Mouse (Mus musculus) embryonic facial prominence, embryonic 10.5 days (tissue): ENCODE data around the gene Zfp217. TPM values are rescaled to one million over a fixed set of nuclear protein-coding genes. Genes with fewer than 3 reads are reported as not detected.

Experiments
- DNase-seq: peaks from one replicate; pipeline ENCODE4 v3.0.0-alpha.2; 2017; ENCODE audit warnings: low spot score
- H3K27ac ChIP-seq: fragments of 300-500 bp; sonication (generic); replicated peaks from 2 replicates; pipeline ENCODE4 v1.5.1; 2016; ENCODE audit warnings: mild to moderate bottlenecking
- H3K27me3 ChIP-seq: fragments of 300-500 bp; sonication (generic); replicated peaks from 2 replicates; pipeline ENCODE4 v1.6.1; 2016; ENCODE audit warnings: low read depth, mild to moderate bottlenecking; ENCODE audit not compliant: poor library complexity, severe bottlenecking
- H3K36me3 ChIP-seq: fragments of 300-500 bp; sonication (generic); replicated peaks from 2 replicates; pipeline ENCODE4 v1.6.1; 2016; ENCODE audit warnings: mild to moderate bottlenecking, moderate library complexity
- H3K4me1 ChIP-seq: fragments of 300-500 bp; sonication (generic); 2 replicates; pipeline ENCODE4 v1.6.1; 2016
- H3K4me3 ChIP-seq: fragments of 300-500 bp; sonication (generic); 2 replicates; pipeline ENCODE4 v1.5.1; 2016; ENCODE audit warnings: mild to moderate bottlenecking, moderate library complexity
- H3K9me3 ChIP-seq: fragments of 300-500 bp; sonication (generic); 2 replicates; pipeline ENCODE4 v1.6.1; 2016; ENCODE audit warnings: mild to moderate bottlenecking
- WGBS: fragments of 180-500 bp; shearing (Covaris S2); methylation state at CpG from one replicate; pipeline ENCODE4 v1.1.7; 2016; 5-methylcytosine and 5-hydroxymethylcytosine counted together
- polyA plus RNA-seq: library from polyadenylated mRNA; unstranded; fragments of >200 nt; fragmentation: Nextera tagmentation; extraction: Ambion mirVana; gene quantifications from 2 replicates; pipeline ENCODE4 v1.2.1, GENCODE M21; 2016

Gene Zfp217
- polyA plus RNA-seq, 1 experiment from 2014 or later, result 4.2 TPM

- no peaks in the 10 kb centered on the region for H3K36me3 ChIP-seq
- 89% methylated on average over 3 of the region's 3 CpGs for WGBS
- H3K4me3 ChIP-seq, result no peak overlapping the region
- H3K27me3 ChIP-seq, result no peaks in the 10 kb centered on the region
- no peaks in the 10 kb centered on the region; the same call in 1 of the 2 replicates for H3K9me3 ChIP-seq
- H3K4me1 ChIP-seq, result no peaks in the 10 kb centered on the region
- no peak for DNase-seq
- no peak overlapping the region for H3K27ac ChIP-seq
Observed at GRCm38 (mm10) chr2:170062378-170062777, 85.5 kb downstream of the Zfp217 start.

GRCm38 (mm10) chr2:170060066-170060465 lies 87.8 kb downstream of the Zfp217 start:
- H3K4me3 ChIP-seq, result no peak overlapping the region
- H3K4me1 ChIP-seq, result 0 out of 2 replicates have a peak, but pooled peaks cover 3% of the 10 kb centered on the region
- no peaks in the 10 kb centered on the region for H3K36me3 ChIP-seq
- H3K27ac ChIP-seq, result no peak overlapping the region
- H3K27me3 ChIP-seq, result no peaks in the 10 kb centered on the region
- WGBS, result 65% methylated on average over 4 of the region's 4 CpGs
- peak; percentile 56 for DNase-seq
- no peaks in the 10 kb centered on the region for H3K9me3 ChIP-seq

- no peak for DNase-seq
- Histone ChIP-seq H3K4me3 (no peak overlapping the region), H3K27ac (no peak overlapping the region), H3K27me3 (no peaks in the 10 kb centered on the region), H3K36me3 (no peaks in the 10 kb centered on the region), H3K9me3 (no peaks in the 10 kb centered on the region), H3K4me1 (peaks cover 9% of the 10 kb centered on the region; the same call in 1 of the 2 replicates)
- 93% methylated on average over 14 of the region's 14 CpGs for WGBS
Observed at GRCm38 (mm10) chr2:170058774-170059173, 89.1 kb downstream of the Zfp217 start.
